Mouse (Mus musculus) hindbrain, embryonic 15.5 days (tissue): ENCODE data around the gene Taf8. TPM values are rescaled to one million over a fixed set of nuclear protein-coding genes. Genes with fewer than 3 reads are reported as not detected.
"Not testable (repeated sequence)": the region's sequence is repeated elsewhere in the genome, so short reads cannot be mapped to it uniquely, and the experiment has no call there.

Experiments
- ATAC-seq: fragments of 200-750 bp; cut with Nextera tagmentation; 2 replicates; pipeline ENCODE4 v1.8.0; 2017; ENCODE audit warnings: low read depth, moderate number of reproducible peaks, moderate TSS enrichment; ENCODE audit not compliant: low FRiP score
- H3K27ac ChIP-seq: fragments of 300-500 bp; sonication (generic); replicated peaks from 2 replicates; pipeline ENCODE4 v1.5.1; 2015; ENCODE audit warnings: mild to moderate bottlenecking, inconsistent platforms
- H3K27me3 ChIP-seq: fragments of 300-500 bp; sonication (generic); 2 replicates; pipeline ENCODE4 v1.6.1; 2015; ENCODE audit warnings: control low read depth, inconsistent platforms
- H3K36me3 ChIP-seq: fragments of 300-500 bp; sonication (generic); 2 replicates; pipeline ENCODE4 v1.6.1; 2015; ENCODE audit warnings: control low read depth, inconsistent platforms
- H3K4me1 ChIP-seq: fragments of 300-500 bp; sonication (generic); replicated peaks from 2 replicates; pipeline ENCODE4 v1.6.1; 2015; ENCODE audit warnings: control low read depth, inconsistent platforms
- H3K4me2 ChIP-seq: fragments of 300-500 bp; sonication (generic); 2 replicates; pipeline ENCODE4 v1.6.1; 2015; ENCODE audit warnings: moderate library complexity, mild to moderate bottlenecking, inconsistent platforms
- H3K4me3 ChIP-seq: fragments of 300-500 bp; sonication (generic); 2 replicates; pipeline ENCODE4 v1.5.1; 2015; ENCODE audit warnings: mild to moderate bottlenecking, inconsistent platforms
- H3K9ac ChIP-seq: fragments of 300-500 bp; sonication (generic); 2 replicates; pipeline ENCODE4 v1.6.1; 2015; ENCODE audit warnings: inconsistent platforms
- H3K9me3 ChIP-seq: fragments of 300-500 bp; sonication (generic); 2 replicates; pipeline ENCODE4 v1.6.1; 2016; ENCODE audit warnings: control low read depth, inconsistent platforms
- WGBS: fragments of 180-500 bp; shearing (Covaris S2); methylation state at CpG from one replicate; pipeline ENCODE4 v1.1.7; 2015; 5-methylcytosine and 5-hydroxymethylcytosine counted together
- polyA plus RNA-seq: library from polyadenylated mRNA; unstranded; fragments of >200 nt; fragmentation: Nextera tagmentation; extraction: Ambion mirVana; gene quantifications from 2 replicates; pipeline ENCODE4 v1.2.1, GENCODE M21; 2015

The Taf8 gene
- polyA plus RNA-seq, 1 experiment from 2014 or later, result 22.5 TPM

DNA sequence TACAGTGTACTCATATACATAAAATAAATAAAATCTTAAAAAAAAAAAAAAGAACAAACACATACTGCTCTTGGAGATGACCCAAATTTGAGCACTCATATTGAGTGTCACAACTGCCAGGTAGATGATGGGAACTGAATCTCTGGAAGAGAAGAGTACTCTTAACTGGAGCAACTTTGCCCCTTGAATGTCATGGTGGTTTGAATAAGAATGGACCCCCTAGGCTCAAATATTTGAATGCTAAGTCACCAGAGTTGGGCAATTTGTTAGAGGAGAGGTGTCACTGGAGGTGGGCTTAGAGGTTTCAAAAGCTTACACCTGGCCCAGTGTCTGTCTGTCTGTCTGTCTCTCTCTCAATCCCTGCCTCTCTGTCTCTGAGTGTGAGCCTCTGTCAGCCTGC lies 1.6 kb upstream of the Taf8 start:
- Histone ChIP-seq H3K27ac (no peak overlapping the region), H3K4me3 (no peak overlapping the region), H3K4me2 (no peak overlapping the region), H3K9ac (no peak overlapping the region), H3K4me1 (peaks cover 22% of the 10 kb centered on the region), H3K27me3 (no peaks in the 10 kb centered on the region), H3K9me3 (no peaks in the 10 kb centered on the region), H3K36me3 (peaks cover 7% of the 10 kb centered on the region; the same call in 1 of the 2 replicates)
- no peak for ATAC-seq

DNA sequence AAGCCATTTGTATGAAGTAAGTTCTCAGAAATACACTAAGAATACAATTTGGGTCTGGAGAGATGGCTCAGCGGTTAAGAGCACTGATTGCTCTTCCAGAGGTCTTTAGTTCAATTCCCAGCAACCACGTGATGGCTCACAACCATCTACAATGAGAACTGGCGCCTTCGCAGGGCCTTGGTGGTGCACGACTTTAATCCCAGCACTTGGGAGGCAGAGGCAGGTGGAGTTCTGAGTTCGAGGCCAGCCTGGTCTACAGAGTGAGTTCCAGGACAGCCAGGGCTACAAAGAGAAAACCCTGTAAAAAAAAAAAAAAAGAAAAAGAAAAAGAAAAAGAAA lies 584 bp upstream of the Taf8 start:
- H3K9me3 ChIP-seq, ATAC-seq, H3K27me3 ChIP-seq, H3K27ac ChIP-seq, H3K9ac ChIP-seq: not testable (repeated sequence)
- peak overlapping the region; percentile 80 for H3K4me3 ChIP-seq
- H3K36me3 ChIP-seq, result peaks cover 11% of the 10 kb centered on the region
- peak overlapping the region; percentile 91 for H3K4me2 ChIP-seq
- WGBS, result 78% methylated on average over 6 of the region's 6 CpGs
- H3K4me1 ChIP-seq, result peaks cover 22% of the 10 kb centered on the region

DNA sequence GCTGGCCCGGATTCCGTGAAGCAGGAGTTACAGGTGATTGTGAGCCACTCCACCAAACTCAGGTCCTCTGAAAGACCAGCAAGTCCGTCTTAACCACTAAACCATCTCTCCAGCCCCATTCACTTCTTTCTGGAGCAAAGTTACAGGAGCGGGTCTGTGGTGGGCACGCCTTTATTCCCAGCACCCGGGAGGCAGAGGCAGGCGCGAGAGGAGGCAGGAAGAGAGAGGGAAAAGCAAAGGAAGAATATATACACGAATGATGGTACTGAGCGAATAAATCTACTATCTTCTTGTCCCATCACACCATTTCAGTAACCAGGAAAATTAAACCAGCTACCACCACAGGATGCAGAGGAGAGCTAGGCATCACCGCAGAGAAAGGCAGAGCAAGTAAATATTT lies 561 bp downstream of the Taf8 start:
- WGBS, result 9% methylated on average over 11 of the region's 11 CpGs
- ATAC-seq, result no peak
- H3K36me3 ChIP-seq, result peaks cover 19% of the 10 kb centered on the region
- H3K27me3 ChIP-seq, result no peaks in the 10 kb centered on the region
- H3K9ac ChIP-seq, result peak overlapping the region; percentile 82; the same call in 1 of the 2 replicates
- peak overlapping the region; percentile 91 for H3K4me2 ChIP-seq
- H3K4me1 ChIP-seq, result peaks cover 22% of the 10 kb centered on the region
- H3K4me3 ChIP-seq, result peak overlapping the region; percentile 80
- H3K27ac ChIP-seq, result no peak overlapping the region
- H3K9me3 ChIP-seq, result no peaks in the 10 kb centered on the region

DNA sequence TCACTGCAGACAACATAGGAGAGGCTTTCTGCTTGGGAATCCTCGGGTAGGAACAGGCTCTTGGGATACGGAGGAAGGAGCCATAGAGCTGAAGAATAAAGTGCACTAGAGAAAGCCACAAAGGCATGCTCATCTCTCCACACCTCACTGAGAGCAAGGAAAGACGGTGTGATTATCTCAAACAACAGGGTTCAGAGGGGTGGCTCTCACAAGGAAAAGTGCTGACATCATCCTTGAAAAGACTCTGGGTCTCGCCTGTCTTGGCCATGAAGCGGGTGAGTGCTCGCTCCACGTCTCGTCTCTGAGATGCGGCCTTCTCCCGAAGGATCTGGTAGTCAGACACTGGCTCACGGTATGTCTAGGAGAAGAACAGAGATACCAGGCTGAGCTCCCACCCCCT lies 8.0 kb downstream of the Taf8 start:
- 95% methylated on average over 11 of the region's 11 CpGs for WGBS
- peaks cover 48% of the 10 kb centered on the region for H3K36me3 ChIP-seq
- H3K27ac ChIP-seq, result no peak overlapping the region
- H3K27me3 ChIP-seq, result no peaks in the 10 kb centered on the region
- no peak for ATAC-seq
- no peaks in the 10 kb centered on the region for H3K9me3 ChIP-seq
- H3K9ac ChIP-seq, result no peak overlapping the region
- H3K4me1 ChIP-seq, result no peaks in the 10 kb centered on the region
- no peak overlapping the region for H3K4me3 ChIP-seq
- no peak overlapping the region for H3K4me2 ChIP-seq

DNA sequence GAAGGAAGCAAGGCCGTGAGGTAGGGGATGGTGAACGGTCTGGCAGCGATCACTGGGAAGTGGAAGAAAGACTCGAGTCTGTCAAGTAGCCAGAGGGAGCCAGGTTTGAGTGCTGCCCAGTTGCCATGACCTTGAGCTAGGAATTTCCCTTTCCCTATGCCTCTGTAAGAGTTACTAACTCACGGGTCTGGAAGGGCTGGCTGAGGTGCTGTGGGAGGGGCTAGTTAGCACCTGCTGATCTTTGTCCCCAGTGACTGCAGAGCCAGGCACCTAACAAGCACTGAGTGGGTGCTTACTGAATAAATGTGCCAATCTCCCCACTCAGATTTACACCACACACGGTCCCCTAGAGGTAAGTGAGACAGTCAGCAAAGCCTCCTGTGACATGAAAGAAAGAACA lies 8.4 kb downstream of the Taf8 start:
- H3K4me2 ChIP-seq, result no peak overlapping the region
- WGBS, result 89% methylated on average over 6 of the region's 6 CpGs
- ATAC-seq, result no peak
- no peak overlapping the region for H3K9ac ChIP-seq
- H3K4me3 ChIP-seq, result no peak overlapping the region
- no peaks in the 10 kb centered on the region for H3K4me1 ChIP-seq
- H3K27me3 ChIP-seq, result no peaks in the 10 kb centered on the region
- H3K36me3 ChIP-seq, result peaks cover 47% of the 10 kb centered on the region
- no peaks in the 10 kb centered on the region for H3K9me3 ChIP-seq
- no peak overlapping the region for H3K27ac ChIP-seq

DNA sequence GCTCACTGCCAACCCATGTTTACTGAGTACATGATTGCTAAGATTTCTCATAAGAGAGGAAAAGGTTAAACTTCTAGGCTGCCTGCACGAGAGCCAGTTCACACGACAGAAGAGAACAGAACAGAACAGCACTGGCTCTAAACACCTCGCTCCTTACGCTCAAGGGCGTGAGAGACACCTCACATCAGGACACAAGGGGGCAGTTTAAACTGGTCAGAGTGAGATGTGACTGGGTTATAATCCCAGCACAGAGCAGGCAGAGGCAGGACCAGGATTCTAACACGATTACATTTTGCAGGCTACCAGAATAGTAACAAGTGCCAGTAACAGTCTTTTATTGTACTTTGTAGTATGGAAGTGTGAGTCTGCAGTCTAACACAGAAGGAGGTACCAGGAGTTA lies 9.4 kb downstream of the Taf8 start:
- Histone ChIP-seq H3K27me3 (no peaks in the 10 kb centered on the region), H3K4me1 (no peaks in the 10 kb centered on the region), H3K9me3 (no peaks in the 10 kb centered on the region), H3K4me2 (no peak overlapping the region), H3K36me3 (peaks cover 43% of the 10 kb centered on the region), H3K27ac (no peak overlapping the region), H3K4me3 (no peak overlapping the region), H3K9ac (no peak overlapping the region)
- 86% methylated on average over 6 of the region's 6 CpGs for WGBS
- no peak for ATAC-seq

DNA sequence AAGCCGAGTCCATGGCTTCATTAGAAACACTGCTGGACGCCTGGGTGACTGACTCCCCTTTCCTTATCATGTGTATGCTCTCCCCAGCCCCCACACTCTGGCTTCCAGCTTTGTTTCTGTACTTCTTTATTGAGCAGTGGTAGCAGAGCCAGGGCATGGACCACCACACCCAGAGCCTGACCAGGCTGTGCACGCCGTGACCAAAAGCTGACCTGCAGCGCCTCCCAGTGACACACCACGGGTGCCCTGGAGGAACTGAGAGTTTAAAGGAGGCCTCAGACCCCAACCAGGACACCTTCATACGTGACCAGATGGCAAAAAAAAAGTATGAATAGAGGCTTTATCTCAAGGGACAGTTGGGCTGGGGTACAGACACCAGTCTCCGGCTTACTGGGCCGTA lies 11.3 kb downstream of the Taf8 start:
- 84% methylated on average over 9 of the region's 9 CpGs for WGBS
- no peaks in the 10 kb centered on the region for H3K9me3 ChIP-seq

DNA sequence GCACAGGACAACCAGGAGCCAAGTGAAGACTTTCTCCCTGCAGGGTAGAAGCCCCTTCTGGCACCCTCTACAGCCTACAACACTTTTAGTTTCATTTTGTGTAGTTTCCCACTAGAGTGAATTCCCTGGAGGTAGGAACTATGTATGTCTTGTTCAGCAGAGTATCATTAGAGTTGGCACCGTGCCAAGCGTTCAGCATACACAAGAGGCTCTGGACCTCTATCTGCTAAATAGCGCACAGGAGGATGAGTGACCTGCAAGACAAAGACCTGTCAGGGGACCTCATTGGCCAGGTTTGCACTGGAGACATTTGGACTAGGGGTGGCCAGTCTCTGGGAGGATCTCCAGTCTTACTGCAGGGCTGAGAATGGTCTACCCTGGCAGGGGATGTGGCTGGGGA lies 16.3 kb downstream of the Taf8 start:
- H3K4me3 ChIP-seq, result no peak overlapping the region
- H3K4me1 ChIP-seq, result no peaks in the 10 kb centered on the region
- H3K9ac ChIP-seq, result no peak overlapping the region
- H3K9me3 ChIP-seq, result no peaks in the 10 kb centered on the region
- no peaks in the 10 kb centered on the region for H3K27me3 ChIP-seq
- H3K36me3 ChIP-seq, result peaks cover 4% of the 10 kb centered on the region; the same call in 1 of the 2 replicates
- 82% methylated on average over 3 of the region's 3 CpGs for WGBS
- ATAC-seq, result no peak
- H3K4me2 ChIP-seq, result no peak overlapping the region
- no peak overlapping the region for H3K27ac ChIP-seq

More for the DNA sequence above, 11.3 kb downstream of the Taf8 start:
- ATAC-seq, result no peak
- H3K27ac ChIP-seq, result no peak overlapping the region
- H3K36me3 ChIP-seq, result peaks cover 29% of the 10 kb centered on the region
- no peak overlapping the region for H3K4me3 ChIP-seq
- H3K4me2 ChIP-seq, result no peak overlapping the region
- no peaks in the 10 kb centered on the region for H3K27me3 ChIP-seq
- H3K9ac ChIP-seq, result no peak overlapping the region
- H3K4me1 ChIP-seq, result no peaks in the 10 kb centered on the region

DNA sequence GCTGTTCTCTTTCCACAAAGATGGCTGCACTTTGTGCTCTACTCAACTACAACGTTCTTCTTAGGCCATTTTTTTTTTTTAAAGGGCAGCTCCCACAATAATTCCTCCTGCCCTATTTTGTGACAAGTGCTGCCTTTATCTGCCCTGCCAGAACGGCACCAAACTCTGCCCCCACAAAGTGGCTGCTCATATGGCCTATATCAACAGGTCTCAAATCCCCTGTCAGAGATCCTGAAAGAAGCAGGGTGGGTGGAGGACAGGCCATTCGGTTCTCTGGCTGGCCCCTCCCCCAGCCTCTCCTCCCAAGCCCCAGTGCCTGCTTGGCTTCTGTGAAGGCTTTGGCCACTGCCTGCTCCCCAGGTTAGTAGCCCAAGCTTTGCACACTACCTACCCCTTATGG lies 17.1 kb downstream of the Taf8 start:
- Histone ChIP-seq H3K9me3 (no peaks in the 10 kb centered on the region), H3K9ac (no peak overlapping the region)
- 10% methylated on average over 3 of the region's 3 CpGs for WGBS

DNA sequence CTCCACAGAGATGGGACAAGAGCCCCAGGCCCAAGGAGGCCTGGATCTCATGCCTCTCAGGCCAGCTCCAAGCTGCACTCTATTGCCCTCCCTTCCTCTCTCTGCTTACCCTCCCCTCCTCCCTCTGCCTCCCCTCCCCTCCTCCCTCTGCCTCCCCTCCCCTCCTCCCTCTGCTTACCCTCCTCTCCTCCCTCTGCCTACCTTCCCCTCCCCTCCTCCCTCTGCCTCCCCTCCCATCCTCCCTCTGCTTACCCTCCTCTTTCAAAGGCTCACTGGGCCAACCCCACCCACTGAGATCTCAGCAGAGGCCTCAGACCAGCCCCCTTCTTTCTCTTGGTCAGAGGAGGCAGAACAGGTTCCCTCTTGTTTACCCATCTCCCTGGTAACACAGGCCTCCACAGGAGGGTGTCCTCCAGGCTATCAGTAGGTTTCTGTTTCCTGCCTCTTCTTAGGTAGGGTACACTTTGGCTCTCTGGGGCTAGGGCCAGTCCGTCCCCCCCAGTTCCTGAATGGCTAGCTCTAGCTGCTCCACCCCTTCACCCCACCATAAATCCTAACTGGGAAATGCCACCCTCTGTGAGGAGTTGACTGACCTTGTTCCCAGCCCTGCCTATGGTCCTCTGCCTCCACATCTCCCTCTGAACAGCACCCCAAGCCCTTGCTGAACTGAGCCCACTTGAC lies 17.7 kb downstream of the Taf8 start:
- Histone ChIP-seq H3K9me3 (no peaks in the 10 kb centered on the region), H3K4me3 (no peak overlapping the region), H3K9ac (no peak overlapping the region), H3K36me3 (peaks cover 4% of the 10 kb centered on the region; the same call in 1 of the 2 replicates), H3K27ac (no peak overlapping the region), H3K27me3 (no peaks in the 10 kb centered on the region), H3K4me1 (no peaks in the 10 kb centered on the region), H3K4me2 (no peak overlapping the region)
- WGBS, result 9% methylated on average over 1 of the region's 1 CpGs
- peak; percentile 61; the same call in 1 of the 2 replicates for ATAC-seq

More for the DNA sequence above, 17.1 kb downstream of the Taf8 start:
- no peak for ATAC-seq
- Histone ChIP-seq H3K4me1 (no peaks in the 10 kb centered on the region), H3K4me3 (no peak overlapping the region), H3K27me3 (no peaks in the 10 kb centered on the region), H3K36me3 (peaks cover 4% of the 10 kb centered on the region; the same call in 1 of the 2 replicates), H3K27ac (no peak overlapping the region), H3K4me2 (no peak overlapping the region)

DNA sequence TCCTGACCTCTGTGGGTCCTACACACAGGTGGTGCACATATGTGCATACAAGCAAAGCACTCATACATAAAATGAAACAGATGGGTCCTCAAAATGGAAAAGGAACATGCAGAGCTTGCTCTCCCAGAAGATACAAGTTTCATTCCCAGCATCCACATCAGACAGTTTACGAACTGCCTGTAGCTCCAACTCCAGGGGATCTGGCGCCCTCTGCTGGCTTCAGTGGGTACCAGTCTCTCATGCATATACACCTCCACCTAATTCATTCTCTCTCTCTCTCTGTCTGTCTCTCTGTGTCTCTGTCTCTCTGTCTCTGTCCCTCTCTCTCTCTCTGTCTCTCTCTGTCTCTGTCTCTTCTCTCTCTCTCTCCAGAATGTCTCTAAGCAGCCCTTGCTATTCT lies 19.7 kb downstream of the Taf8 start:
- H3K4me1 ChIP-seq, result no peaks in the 10 kb centered on the region
- H3K4me3 ChIP-seq, result no peak overlapping the region
- no peaks in the 10 kb centered on the region for H3K36me3 ChIP-seq
- no peak for ATAC-seq
- no peak overlapping the region for H3K9ac ChIP-seq
- no peak overlapping the region for H3K4me2 ChIP-seq
- no peaks in the 10 kb centered on the region for H3K27me3 ChIP-seq
- H3K27ac ChIP-seq, result no peak overlapping the region
- WGBS, result 43% methylated on average over 2 of the region's 2 CpGs
- no peaks in the 10 kb centered on the region for H3K9me3 ChIP-seq

DNA sequence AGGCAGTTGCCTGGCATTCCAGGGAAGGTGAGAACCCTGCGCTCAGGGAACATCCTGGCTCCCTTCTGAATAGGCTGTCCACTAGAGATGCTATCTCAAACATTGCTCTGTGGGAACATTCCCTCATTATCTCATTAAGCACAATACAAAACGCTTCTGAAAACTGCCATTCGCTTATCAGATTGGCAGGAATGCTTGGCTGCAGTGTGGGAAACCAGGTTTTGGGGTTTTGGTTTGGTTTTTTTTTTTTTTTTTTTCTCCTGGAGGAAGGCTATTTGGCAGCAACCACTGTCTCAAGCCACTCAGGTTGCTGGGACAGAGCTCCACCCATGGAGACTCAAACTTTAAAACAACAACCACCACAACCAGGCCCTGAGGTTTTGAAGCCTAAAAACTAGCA lies 22.2 kb downstream of the Taf8 start:
- Histone ChIP-seq H3K9ac (no peak overlapping the region), H3K9me3 (no peaks in the 10 kb centered on the region), H3K4me1 (no peaks in the 10 kb centered on the region), H3K4me3 (no peak overlapping the region), H3K27ac (no peak overlapping the region), H3K36me3 (no peaks in the 10 kb centered on the region), H3K4me2 (no peak overlapping the region), H3K27me3 (no peaks in the 10 kb centered on the region)
- ATAC-seq, result no peak
- WGBS, result 83% methylated on average over 3 of the region's 3 CpGs

DNA sequence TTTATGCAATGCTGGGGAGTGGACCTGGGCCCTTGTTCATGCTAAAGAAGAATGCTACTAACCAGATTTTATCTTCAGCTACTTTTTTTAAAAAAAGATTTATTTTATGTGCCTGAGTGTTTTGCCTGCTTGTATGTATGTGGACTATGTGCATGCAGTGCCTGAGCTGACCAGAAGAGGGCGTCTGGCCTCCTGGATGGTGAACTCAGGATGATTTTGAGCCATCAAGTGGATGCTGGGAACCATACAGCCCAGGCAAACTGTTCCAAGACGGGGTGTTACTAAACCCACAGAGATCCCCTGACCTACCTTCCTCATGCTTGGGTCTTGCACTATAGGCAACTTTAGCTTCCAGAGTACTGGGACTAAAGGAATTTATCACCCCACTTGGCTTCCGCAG lies 26.4 kb downstream of the Taf8 start:
- WGBS, result 61% methylated on average over 3 of the region's 3 CpGs
- no peaks in the 10 kb centered on the region for H3K9me3 ChIP-seq

More for the DNA sequence above, 26.4 kb downstream of the Taf8 start:
- Histone ChIP-seq H3K36me3 (no peaks in the 10 kb centered on the region), H3K9ac (no peak overlapping the region), H3K4me1 (no peaks in the 10 kb centered on the region), H3K4me2 (no peak overlapping the region), H3K27me3 (no peaks in the 10 kb centered on the region), H3K4me3 (no peak overlapping the region), H3K27ac (no peak overlapping the region)
- no peak for ATAC-seq
